Mouse (Mus musculus): ENCODE measurements around the gene Rgl1.

DNA sequence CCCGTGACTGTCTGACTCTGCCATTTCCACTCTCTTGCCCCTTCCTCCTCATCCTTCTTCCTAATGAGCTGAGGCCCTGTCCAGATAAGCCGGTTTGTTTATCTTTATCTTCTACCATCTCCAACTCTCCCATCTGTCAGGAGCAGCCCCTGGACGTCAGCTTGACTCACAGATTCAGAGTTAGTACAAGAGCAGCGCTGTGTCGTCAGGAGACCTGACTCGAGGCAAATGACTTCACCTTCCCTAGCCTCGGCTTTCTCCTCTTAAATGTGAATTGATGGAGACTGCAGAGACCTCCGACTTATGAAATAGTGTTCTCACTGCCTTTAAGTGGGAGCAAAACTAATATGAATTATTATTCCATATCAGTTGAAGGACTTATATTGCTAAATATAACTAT, 85.0 kb downstream of the Rgl1 start:
- TF ChIP-seq CTCF (IDR thresholded peaks at IDR 0.05; ENCODE audit: extremely low read depth, insufficient read depth, insufficient read length, insufficient replicate concordance) = no peak
- TF ChIP-seq POLR2A (IDR thresholded peaks at IDR 0.05; ENCODE audit: low read depth, low read length) = no peak
